Mouse (Mus musculus) layer of hippocampus, postnatal 14 days (tissue): ENCODE results near the gene Hoxd10. TPM values are rescaled to one million over a fixed set of nuclear protein-coding genes. Genes with fewer than 3 reads are reported as not detected.
A peak's percentile ranks its signal among the peaks of the same experiment; 100 is the strongest.

Experiments
- DNase-seq, 2 experiments: peaks; one replicate each; pipeline ENCODE4 v3.0.0; 2021 to 2022; ENCODE audit warnings: low spot score in 2 of 2, mixed read lengths in 1 of 2
- total RNA-seq, 2 experiments: library from RNA; stranded (reverse); gene quantifications; 2 replicates each; pipeline ENCODE4 v1.2.3; 2021

The Hoxd10 gene
- total RNA-seq, 2 experiments from 2014 or later, result not detected

GRCm38 (mm10) chr2:74708676-74709075 is 17.0 kb downstream of the Hoxd10 start:
- DNase-seq, result no peak

GRCm38 (mm10) chr2:74709465-74710419 is 18.0 kb downstream of the Hoxd10 start:
- DNase-seq, result no peak

- DNase-seq, result no peak
Observed at GRCm38 (mm10) chr2:74710929-74711543, 19.3 kb downstream of the Hoxd10 start.

GRCm38 (mm10) chr2:74711721-74712621 is 20.2 kb downstream of the Hoxd10 start, which contains the start of the genes Hoxd3 and Hoxd4:
Gene Hoxd3, plus strand, starts transcription at chr2:74711927.
Gene Hoxd4, plus strand, starts transcription at chr2:74711929.
- DNase-seq, result no peak

GRCm38 (mm10) chr2:74713239-74714150 is 21.8 kb downstream of the Hoxd10 start:
- no peak for DNase-seq

- DNase-seq, result no peak
Observed at GRCm38 (mm10) chr2:74714156-74714789, 22.5 kb downstream of the Hoxd10 start.

- DNase-seq, result no peak
Observed at GRCm38 (mm10) chr2:74714881-74715280, 23.2 kb downstream of the Hoxd10 start.

GRCm38 (mm10) chr2:74715504-74716241 is 23.9 kb downstream of the Hoxd10 start:
- DNase-seq, result peak; percentile 67 to 75

GRCm38 (mm10) chr2:74720384-74720783 is 28.7 kb downstream of the Hoxd10 start:
- DNase-seq, result no peak

- no peak for DNase-seq
Observed at GRCm38 (mm10) chr2:74720955-74721491, 29.3 kb downstream of the Hoxd10 start.

GRCm38 (mm10) chr2:74721882-74722281 is 30.2 kb downstream of the Hoxd10 start:
- DNase-seq, result no peak

GRCm38 (mm10) chr2:74722949-74723348 is 31.2 kb downstream of the Hoxd10 start:
- DNase-seq, result no peak

GRCm38 (mm10) chr2:74724244-74725015 is 32.7 kb downstream of the Hoxd10 start:
- no peak for DNase-seq

GRCm38 (mm10) chr2:74725171-74725570 is 33.4 kb downstream of the Hoxd10 start:
- DNase-seq, result no peak

- DNase-seq, result no peak
Observed at GRCm38 (mm10) chr2:74726551-74726950, 34.8 kb downstream of the Hoxd10 start, which contains the start of gene Gm28230. Gene Gm28230, plus strand, starts transcription at chr2:74726728.

- no peak for DNase-seq
Observed at GRCm38 (mm10) chr2:74726973-74727639, 35.4 kb downstream of the Hoxd10 start.

- no peak for DNase-seq
Observed at GRCm38 (mm10) chr2:74727640-74728302, 36.0 kb downstream of the Hoxd10 start.
